Mouse (Mus musculus) adrenal gland, postnatal 0 days (tissue): ENCODE results near the gene Esrra. TPM values are rescaled to one million over a fixed set of nuclear protein-coding genes. Genes with fewer than 3 reads are reported as not detected.

Experiments used
- microRNA-seq: library from miRNA; unstranded; fragments of <30 nt; microRNA quantifications from one replicate; pipeline ENCODE4, GENCODE M21; 2016; ENCODE audit warnings: borderline replicate concordance; ENCODE audit not compliant: insufficient number of aligned reads
- polyA plus RNA-seq: library from polyadenylated mRNA; unstranded; fragments of >200 nt; fragmentation: Nextera tagmentation; extraction: Ambion mirVana; gene quantifications from 2 replicates; pipeline ENCODE4 v1.2.1, GENCODE M21; 2015

Gene Esrra
- 11.7 and 11.8 TPM in 2 replicates for polyA plus RNA-seq

DNA sequence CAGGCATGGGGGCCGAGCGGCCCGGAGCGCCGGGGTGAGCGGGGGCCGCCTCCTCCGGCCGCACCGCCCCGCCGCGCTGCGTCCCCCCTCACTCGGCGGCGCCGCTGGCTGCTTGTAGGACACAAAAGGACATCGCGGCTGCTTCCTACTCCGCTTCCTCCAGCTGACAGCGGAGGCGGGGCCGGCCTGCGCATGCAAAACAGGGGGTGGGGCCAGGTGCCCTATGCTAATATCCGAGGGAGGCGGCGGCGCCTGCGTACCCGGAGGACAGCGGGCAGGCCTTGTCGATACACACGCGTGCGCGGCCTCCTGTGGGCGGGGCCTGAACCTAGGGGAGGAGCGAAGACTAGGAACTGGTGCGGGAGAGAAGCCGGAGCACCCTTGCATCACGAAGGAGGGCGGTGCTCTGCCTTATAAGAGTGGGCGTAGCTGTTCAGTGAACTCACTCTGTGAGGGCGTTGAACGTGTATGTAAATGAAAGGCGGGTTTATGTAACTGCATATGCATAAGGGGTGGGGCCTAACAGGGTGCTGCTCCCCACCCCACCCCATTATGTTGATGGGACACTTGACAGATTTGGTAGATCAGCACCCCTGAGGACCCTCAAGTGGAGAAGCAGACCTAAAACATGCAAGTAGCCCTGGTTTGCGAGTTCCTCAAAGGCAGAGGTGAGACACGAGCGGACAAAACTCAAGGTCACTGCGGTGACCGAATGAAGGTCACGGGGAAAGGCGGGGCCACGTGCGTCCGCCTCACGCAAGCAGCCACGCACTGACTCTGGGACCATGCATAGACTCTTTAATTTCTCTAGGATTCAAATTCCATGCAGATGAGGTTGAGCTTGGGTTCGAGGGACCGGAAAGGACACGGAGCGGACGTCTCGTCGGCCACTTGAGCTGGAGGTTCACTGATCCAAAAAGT lies at the start of gene Esrra:
Esrra (minus strand) TSS at position 167 of the 921 bp plus-strand sequence.

DNA sequence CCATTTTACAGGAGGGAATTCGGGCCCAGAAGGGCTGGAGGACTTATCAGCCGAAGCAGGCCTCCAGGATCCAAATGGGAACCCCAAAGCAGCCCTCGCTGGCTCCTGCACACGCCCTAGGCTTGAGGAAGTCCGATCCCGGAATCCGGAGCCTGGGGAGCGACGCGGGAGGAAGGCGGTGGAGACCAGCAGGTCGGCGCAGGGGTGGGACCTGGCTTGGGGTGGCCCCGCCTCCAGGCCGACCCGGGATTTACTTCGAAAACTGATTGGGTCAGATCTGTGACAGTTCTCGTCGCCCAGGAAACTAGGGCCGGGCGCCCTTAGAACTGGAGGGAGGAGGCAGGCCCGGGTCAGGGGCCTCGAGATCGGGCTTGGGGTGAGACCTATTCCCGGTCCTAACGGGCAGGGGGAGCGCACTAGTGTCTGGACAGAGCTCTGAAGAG lies 20.7 kb upstream of the Esrra start, which contains the start of gene Gpr137:
Gpr137 (minus strand) TSS at position 232 of the 443 bp plus-strand sequence.

DNA sequence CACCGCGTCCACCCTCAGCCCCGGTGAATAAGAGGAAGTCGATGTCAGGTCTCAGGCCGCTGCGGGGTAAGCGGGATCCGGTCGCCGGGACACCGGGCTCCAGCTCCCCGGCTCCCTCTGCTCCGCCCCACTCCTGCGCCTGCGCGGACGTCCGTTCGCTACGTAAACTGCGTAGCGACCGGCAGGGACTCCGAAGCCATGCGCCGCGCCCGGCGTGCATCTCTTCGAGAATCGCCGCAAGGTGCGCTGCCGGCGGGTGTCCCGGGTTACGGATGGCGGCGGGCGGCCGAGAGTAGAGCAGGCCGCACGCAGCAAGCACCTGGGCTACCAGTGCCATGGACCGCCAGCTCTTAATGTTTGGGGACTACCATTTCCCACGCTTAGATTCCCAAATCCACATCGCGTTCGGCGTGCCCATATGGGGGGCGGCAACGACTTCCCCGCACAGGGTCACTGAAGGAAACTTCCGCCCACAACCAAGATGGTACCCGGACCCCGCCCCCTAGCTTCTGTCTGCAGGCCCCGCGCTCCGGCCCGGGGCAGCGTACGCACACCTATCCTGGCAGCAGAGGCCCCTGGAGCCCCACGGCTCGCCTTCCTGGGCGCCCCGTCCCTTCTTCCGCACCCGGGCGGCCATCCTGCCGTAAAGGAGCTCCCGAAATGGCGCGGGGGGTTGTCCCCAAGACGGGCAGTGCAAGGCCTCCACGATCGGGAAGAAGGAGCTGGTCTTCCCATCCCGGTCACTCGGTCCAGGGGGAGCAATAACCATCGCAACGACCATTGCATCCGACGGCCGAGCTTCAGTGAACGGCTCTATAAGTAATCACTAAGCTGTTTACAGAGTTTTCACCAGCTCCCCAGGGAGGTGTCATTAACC lies 20.0 kb upstream of the Esrra start, which contains the start of gene Bad:
Bad (plus strand) TSS at position 490 of the 877 bp plus-strand sequence.

DNA sequence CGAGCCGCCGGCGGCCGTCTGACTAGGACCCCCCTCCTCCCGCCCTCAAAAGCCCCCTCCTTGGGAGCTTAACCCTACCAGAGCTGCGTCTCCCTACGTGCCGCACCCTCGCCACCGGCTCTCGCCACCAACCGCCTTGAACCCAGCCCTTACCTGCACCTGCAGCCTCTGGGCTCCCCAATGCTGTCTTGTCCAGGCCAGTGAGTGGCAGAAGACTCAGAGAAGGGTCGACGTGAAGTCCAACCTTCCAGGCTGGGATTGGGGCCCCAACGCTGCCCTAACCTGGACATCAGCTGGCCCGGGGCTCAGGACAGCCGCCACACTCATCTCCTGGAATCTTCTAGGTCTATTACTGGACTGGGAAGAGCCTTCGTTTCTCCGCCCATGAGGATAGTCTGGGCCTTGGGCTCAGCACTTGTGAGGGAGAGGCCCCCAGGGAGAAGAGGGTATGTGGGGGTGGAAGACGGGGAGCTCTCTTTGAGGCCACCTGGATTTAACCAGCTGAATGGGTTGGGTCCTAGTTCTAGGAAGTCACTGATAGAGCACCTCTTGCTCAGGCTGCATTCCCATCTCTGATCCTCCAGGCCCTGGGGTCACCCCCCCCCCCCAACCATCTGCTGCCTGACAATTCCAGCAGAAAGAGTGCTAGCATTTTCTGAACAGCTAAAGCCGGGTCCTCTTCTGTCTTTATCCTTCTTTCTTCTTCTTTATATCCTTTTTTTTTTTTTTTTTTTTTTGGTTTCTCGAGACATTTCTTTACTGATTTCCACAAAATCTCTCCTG lies 12.8 kb upstream of the Esrra start, which contains the start of gene Kcnk4:
Kcnk4 (minus strand) TSS at position 321 of the 783 bp plus-strand sequence.

DNA sequence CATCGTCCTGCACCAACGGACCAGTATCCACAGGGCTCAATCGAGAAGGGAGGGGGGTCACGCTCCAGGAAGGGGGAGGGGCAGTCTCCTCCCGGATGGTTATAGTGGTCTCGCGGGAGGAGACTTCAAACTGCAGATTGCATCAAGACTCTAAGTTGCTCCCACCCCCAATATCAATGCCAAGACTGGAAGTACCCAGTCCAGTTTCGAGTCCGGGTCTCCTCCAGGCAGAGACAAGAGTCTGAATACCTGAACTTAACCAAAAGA lies 3.6 kb upstream of the Esrra start, which contains the start of gene Catsperz:
Catsperz (minus strand) TSS at position 74 of the 267 bp plus-strand sequence.

DNA sequence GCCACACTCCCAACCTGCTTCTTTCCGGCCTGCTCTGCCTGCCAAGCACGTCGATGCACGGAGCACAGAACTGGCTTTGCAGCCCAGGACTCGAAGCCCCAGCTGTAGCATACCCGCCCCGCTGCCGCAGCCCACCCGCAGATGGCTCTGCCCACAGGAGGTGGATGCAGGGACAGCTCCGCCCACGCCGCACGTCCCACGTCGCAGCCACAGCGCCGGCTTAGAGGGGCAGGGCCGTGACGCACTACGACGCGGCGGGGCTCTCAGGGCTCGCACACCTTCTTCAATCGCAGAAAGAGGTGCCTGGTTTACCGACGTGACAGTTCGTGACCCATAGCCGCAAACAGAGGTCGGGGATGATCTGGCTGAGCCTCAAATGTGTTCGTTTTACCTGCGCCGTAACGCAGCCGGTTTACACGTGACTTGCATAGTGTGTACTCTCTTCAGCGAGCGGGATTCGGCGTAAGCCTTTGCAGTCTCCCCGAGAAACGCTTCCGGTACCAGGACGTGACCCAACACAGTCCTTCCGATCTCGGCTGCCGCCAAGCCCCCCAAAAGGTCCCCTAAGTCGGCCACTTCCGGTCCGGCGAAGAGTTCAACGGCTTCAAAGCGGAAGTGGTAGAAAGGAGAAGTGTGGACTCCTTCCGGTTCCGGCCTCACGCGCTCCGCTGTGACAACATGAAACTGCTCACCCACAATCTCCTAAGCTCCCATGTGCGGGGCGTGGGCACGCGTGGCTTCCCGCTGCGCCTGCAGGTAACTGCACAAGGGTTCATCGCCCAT lies 11.9 kb downstream of the Esrra start, which contains the start of the genes Trmt112 and Prdx5:
Trmt112 (plus strand) TSS at position 192 of the 783 bp plus-strand sequence.
Prdx5 (minus strand) TSS at position 600 of the 783 bp plus-strand sequence.

Small RNA genes within 50 kb of the gene (microRNA-seq; reads per million reads assigned to microRNA genes)
- gene Mir6990: not detected

Other genes starting within 250 kb of the Esrra start
- 14.0 and 22.7 TPM in 2 replicates for gene Rps6ka4, start 81.2 kb downstream of the Esrra start, polyA plus RNA-seq
- 0.80 and 0.82 TPM in 2 replicates for gene Ccdc88b, start 63.6 kb downstream of the Esrra start, polyA plus RNA-seq
- gene Trmt112, start 12.1 kb downstream of the Esrra start, polyA plus RNA-seq: 97.2 and 142 TPM in 2 replicates
- 373 and 481 TPM in 2 replicates for gene Prdx5, start 11.7 kb downstream of the Esrra start, polyA plus RNA-seq
- gene Catsperz, start 3.6 kb upstream of the Esrra start, polyA plus RNA-seq: 1.5 and 5.6 TPM in 2 replicates
- gene Kcnk4, start 12.7 kb upstream of the Esrra start, polyA plus RNA-seq: 0.55 and 0.68 TPM in 2 replicates
- 117 and 144 TPM in 2 replicates for gene Bad, start 20.0 kb upstream of the Esrra start, polyA plus RNA-seq
- 36.1 and 50.1 TPM in 2 replicates for gene Gpr137, start 20.7 kb upstream of the Esrra start, polyA plus RNA-seq
- 140 and 156 TPM in 2 replicates for gene Ppp1r14b, start 53.2 kb upstream of the Esrra start, polyA plus RNA-seq
- 19.9 and 25.4 TPM in 2 replicates for gene Plcb3, start 54.7 kb upstream of the Esrra start, polyA plus RNA-seq
- 128 and 174 TPM in 2 replicates for gene Fkbp2, start 58.7 kb upstream of the Esrra start, polyA plus RNA-seq
- gene Vegfb, start 65.8 kb upstream of the Esrra start, polyA plus RNA-seq: 32.8 and 49.2 TPM in 2 replicates
- gene Dnajc4, start 70.8 kb upstream of the Esrra start, polyA plus RNA-seq: 30.8 and 47.0 TPM in 2 replicates
- gene Nudt22, start 74.3 kb upstream of the Esrra start, polyA plus RNA-seq: 33.0 and 55.2 TPM in 2 replicates
- 10.4 and 13.5 TPM in 2 replicates for gene Trpt1, start 74.3 kb upstream of the Esrra start, polyA plus RNA-seq
- 8.6 and 12.4 TPM in 2 replicates for gene Fermt3, start 97.7 kb upstream of the Esrra start, polyA plus RNA-seq
- gene Stip1, start 118.2 kb upstream of the Esrra start, polyA plus RNA-seq: 63.4 and 96.8 TPM in 2 replicates
- gene Macrod1, start 135.0 kb upstream of the Esrra start, polyA plus RNA-seq: 20.7 and 38.8 TPM in 2 replicates
- gene Flrt1, start 183.9 kb upstream of the Esrra start, polyA plus RNA-seq: 2.6 and 4.1 TPM in 2 replicates